Mouse (Mus musculus): ENCODE measurements at regions not wholly inside any gene's neighbourhood (a gene's known extent, or its start where the extent isn't known, plus 50 kb on each side); places are given as distances from the start of the nearest gene placed in this dataset.

DNA sequence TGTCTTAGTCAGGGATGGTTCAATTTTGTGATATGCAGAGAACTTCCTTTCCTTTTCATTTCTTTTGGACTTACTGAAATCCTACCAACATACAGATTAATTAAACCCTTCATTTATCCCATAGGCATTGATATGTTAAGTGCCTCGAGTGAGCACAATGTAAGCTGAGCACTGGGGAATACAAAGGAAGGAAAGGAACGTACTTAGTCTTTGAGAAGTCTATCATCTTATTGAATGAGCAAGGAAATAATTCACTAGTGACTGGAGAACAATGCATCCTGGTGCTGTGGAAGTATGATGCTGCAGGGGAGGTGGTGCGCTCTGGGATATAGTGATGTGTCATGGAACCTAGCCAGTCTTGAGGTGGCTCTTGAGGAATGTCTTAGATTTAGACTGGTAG is 204.9 kb upstream of the Ubash3b start:
- WGBS = 79% methylated on average over 3 of the region's 3 CpGs
- Histone ChIP-seq H3K4me2 (no peak overlapping the region), H3K9ac (no peak overlapping the region), H3K27me3 (replicated peaks) (no peaks in the 10 kb centered on the region), H3K27ac (no peak overlapping the region), H3K4me1 (no peaks in the 10 kb centered on the region), H3K9me3 (no peaks in the 10 kb centered on the region), H3K4me3 (replicated peaks) (no peak overlapping the region), H3K36me3 (no peaks in the 10 kb centered on the region)
- no peak for ATAC-seq (ENCODE audit: insufficient read depth, low FRiP score, low read depth)

DNA sequence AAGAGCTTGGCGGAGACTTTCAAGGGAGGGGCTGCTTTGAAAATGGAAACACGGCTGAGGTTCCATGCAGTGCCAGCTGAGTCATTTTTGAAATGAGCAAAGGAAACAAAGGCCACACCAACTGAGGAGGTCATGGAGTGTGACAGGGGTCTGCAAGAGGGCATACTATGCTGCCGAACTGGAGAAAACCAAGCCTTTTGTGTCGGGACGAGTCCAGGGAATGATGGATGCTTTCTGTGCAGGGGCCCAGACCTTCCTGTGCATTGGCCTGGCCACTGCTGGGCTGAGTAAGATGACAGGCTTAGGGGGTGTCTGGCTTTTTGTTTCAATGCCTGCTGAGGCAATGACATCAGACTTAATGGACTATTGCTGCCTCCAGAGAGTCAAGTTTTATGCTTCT is 203.8 kb upstream of the Ubash3b start:
- Histone ChIP-seq H3K9me3 (no peaks in the 10 kb centered on the region), H3K27me3 (replicated peaks) (no peaks in the 10 kb centered on the region), H3K4me1 (no peaks in the 10 kb centered on the region), H3K4me2 (no peak overlapping the region), H3K27ac (no peak overlapping the region), H3K4me3 (replicated peaks) (no peak overlapping the region), H3K36me3 (no peaks in the 10 kb centered on the region), H3K9ac (no peak overlapping the region)
- 37% methylated on average over 5 of the region's 5 CpGs for WGBS
- ATAC-seq (ENCODE audit: insufficient read depth, low FRiP score, low read depth) = no peak

DNA sequence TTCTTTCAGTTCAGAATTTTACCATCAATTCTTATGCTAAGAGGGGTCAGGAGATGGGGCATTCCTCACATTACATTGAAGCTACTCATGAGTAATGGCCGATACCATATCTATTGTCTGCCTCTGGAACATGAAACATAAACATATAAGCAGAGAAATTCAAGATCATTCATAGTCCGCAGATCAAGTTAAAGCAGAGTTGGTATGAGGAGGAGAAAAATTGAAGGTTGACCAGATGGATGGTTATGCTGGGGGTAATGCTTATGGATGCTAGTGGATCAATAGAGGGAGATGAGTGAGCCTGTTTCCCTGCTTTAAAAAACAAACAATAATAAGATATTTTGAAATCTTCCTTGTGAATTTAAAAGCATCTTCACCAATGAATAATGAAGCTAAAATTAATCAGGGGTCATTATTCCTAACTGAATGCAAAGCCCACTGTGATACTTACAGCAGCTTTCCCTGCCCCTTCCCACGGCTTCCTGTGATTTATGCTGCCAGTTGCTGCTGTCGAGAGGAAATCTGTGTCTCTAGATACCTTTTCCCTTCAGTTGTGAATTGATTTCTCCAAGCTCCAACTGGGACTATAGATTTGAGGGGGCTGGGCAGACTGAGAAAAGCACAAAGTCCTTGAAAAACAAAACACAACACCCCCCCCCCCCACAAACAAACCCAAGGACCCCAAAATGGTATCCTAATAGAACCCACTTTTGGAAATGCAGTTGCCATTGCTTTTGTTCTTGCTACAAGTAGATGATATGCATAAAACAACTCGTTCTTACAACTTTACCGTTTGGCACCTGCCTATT is 203.1 kb upstream of the Ubash3b start:
- Histone ChIP-seq H3K9me3 (no peaks in the 10 kb centered on the region), H3K4me1 (no peaks in the 10 kb centered on the region), H3K27ac (no peak overlapping the region), H3K27me3 (replicated peaks) (no peaks in the 10 kb centered on the region), H3K4me2 (no peak overlapping the region), H3K9ac (no peak overlapping the region), H3K4me3 (replicated peaks) (no peak overlapping the region), H3K36me3 (no peaks in the 10 kb centered on the region)
- no peak for ATAC-seq (ENCODE audit: insufficient read depth, low FRiP score, low read depth)
- 61% methylated on average over 6 of the region's 6 CpGs for WGBS

DNA sequence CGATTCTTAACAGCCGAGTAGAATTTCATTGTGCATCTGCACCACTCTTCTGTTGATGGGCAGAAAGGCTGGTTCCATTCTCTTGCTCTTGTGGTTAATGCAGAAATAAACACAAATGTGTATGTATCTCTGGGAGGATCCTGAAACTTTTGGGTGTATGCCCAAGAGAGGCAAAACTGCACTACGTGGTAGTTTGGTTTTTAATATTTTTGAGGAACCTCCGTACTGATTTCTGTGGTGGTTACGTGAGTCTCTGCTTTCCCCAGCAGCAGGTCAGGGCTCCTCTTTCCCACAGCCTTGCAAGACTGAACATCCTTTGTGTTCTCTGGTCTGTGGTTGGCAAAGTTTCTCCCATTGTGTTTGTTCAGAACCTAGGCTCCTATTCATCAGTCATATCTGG is 198.9 kb upstream of the Ubash3b start:
- Histone ChIP-seq H3K4me1 (no peaks in the 10 kb centered on the region), H3K36me3 (no peaks in the 10 kb centered on the region), H3K4me3 (replicated peaks) (no peak overlapping the region), H3K9ac (no peak overlapping the region), H3K4me2 (no peak overlapping the region), H3K27ac (no peak overlapping the region), H3K9me3 (no peaks in the 10 kb centered on the region), H3K27me3 (replicated peaks) (no peaks in the 10 kb centered on the region)
- WGBS = 67% methylated on average over 5 of the region's 5 CpGs
- ATAC-seq (ENCODE audit: insufficient read depth, low FRiP score, low read depth) = no peak

DNA sequence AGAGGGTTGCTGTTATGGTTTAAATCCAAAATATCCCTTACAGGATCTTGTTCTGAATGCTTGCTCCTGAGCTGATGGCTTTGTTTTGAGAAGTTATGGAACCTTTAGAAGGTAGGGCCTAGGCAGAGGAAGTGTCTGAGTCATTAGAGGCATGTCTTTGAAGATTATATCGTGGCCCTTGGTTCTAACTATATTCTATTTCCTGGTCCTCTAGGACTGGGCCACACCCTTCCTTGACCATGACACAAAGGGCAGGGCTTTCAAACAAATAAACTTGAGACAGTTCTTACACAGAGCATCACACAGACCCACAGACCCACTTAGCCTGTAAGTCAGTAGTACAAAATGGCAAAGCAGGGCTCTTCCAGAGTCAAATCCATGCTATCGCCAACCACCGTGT is 197.8 kb upstream of the Ubash3b start:
- Histone ChIP-seq H3K27ac (no peak overlapping the region), H3K9ac (no peak overlapping the region), H3K9me3 (no peaks in the 10 kb centered on the region), H3K4me3 (replicated peaks) (no peak overlapping the region), H3K36me3 (no peaks in the 10 kb centered on the region), H3K4me1 (no peaks in the 10 kb centered on the region), H3K27me3 (replicated peaks) (no peaks in the 10 kb centered on the region), H3K4me2 (no peak overlapping the region)
- 88% methylated on average over 3 of the region's 3 CpGs for WGBS
- ATAC-seq (ENCODE audit: insufficient read depth, low FRiP score, low read depth) = no peak

DNA sequence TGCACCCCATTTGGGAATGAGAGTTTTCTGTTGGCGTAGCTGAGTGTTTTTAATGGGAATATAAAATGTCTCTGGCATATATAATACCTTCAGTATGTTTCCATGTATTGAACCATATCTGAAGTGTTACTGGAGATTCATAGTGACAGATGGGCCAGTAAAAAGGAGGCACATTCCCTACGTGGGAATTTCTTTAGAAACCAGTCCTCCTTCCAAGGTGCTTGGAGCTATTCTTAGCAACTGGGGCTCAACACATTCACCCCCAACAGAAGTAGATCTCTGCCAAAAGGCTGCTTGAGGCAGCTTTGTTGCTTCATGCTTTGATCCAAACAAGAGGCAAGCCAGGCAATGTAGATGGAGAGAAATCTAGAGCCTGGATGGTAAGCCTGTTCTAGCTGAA is 183.8 kb upstream of the Ubash3b start:
- Histone ChIP-seq H3K4me1 (no peaks in the 10 kb centered on the region), H3K36me3 (no peaks in the 10 kb centered on the region), H3K27ac (no peak overlapping the region), H3K9me3 (no peaks in the 10 kb centered on the region), H3K27me3 (replicated peaks) (no peaks in the 10 kb centered on the region), H3K4me3 (replicated peaks) (no peak overlapping the region), H3K4me2 (no peak overlapping the region), H3K9ac (no peak overlapping the region)
- 60% methylated on average over 2 of the region's 2 CpGs for WGBS
- ATAC-seq (ENCODE audit: insufficient read depth, low FRiP score, low read depth) = no peak

DNA sequence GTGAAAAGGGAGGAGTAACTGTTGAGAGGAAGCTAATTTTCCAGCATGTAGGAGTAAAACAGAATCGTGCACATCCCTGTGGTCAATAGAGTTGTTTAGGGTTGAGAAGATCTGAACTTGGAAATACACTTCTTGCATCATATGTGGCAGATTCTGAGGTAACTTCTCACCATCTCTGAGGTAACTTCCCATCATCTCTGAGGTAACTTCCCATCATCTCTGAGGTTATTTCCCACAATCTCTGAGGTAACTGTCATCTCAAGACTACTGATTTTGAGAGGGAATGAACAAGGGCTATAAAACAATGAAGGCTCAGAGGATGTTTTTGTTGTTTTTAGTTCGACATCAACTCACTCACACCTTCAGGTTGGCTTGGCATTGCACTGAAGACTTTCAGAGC is 175.9 kb upstream of the Ubash3b start:
- H3K4me3 ChIP-seq (replicated peaks) = no peak overlapping the region
- no peak overlapping the region for H3K4me2 ChIP-seq
- 79% methylated on average over 2 of the region's 2 CpGs for WGBS
- H3K27ac ChIP-seq = no peak overlapping the region
- no peaks in the 10 kb centered on the region for H3K9me3 ChIP-seq
- peaks cover 7% of the 10 kb centered on the region; the same call in 1 of the 2 replicates for H3K4me1 ChIP-seq
- H3K36me3 ChIP-seq = no peaks in the 10 kb centered on the region
- no peak for ATAC-seq (ENCODE audit: insufficient read depth, low FRiP score, low read depth)
- H3K27me3 ChIP-seq (replicated peaks) = no peaks in the 10 kb centered on the region
- no peak overlapping the region for H3K9ac ChIP-seq

DNA sequence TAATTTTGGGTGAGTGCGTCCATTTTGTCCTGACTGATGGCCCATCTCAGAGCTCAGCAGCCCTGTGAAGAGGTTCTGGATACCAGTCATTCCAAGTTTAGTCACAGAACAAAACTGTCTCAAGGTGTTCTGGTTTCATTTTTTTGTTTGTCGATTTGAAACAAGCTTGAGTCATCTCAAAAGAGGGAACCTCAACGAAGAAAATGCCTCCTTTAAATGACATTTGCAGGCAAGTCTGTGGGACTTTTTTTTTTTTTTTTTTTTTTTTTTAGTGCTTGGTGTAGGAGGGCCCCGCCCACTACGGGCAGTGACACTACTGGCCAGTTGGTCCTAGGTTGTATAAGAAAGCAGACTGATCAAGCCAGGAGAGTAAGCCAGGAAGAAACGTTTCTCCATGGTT is 175.3 kb upstream of the Ubash3b start:
- no peaks in the 10 kb centered on the region for H3K36me3 ChIP-seq
- H3K4me1 ChIP-seq = peaks cover 7% of the 10 kb centered on the region; the same call in 1 of the 2 replicates
- no peaks in the 10 kb centered on the region for H3K27me3 ChIP-seq (replicated peaks)
- H3K27ac ChIP-seq = no peak overlapping the region
- H3K4me2 ChIP-seq = no peak overlapping the region
- no peak overlapping the region for H3K9ac ChIP-seq
- no peak overlapping the region for H3K4me3 ChIP-seq (replicated peaks)
- ATAC-seq (ENCODE audit: insufficient read depth, low FRiP score, low read depth) = no peak
- H3K9me3 ChIP-seq = no peaks in the 10 kb centered on the region
- WGBS = 79% methylated on average over 6 of the region's 6 CpGs

DNA sequence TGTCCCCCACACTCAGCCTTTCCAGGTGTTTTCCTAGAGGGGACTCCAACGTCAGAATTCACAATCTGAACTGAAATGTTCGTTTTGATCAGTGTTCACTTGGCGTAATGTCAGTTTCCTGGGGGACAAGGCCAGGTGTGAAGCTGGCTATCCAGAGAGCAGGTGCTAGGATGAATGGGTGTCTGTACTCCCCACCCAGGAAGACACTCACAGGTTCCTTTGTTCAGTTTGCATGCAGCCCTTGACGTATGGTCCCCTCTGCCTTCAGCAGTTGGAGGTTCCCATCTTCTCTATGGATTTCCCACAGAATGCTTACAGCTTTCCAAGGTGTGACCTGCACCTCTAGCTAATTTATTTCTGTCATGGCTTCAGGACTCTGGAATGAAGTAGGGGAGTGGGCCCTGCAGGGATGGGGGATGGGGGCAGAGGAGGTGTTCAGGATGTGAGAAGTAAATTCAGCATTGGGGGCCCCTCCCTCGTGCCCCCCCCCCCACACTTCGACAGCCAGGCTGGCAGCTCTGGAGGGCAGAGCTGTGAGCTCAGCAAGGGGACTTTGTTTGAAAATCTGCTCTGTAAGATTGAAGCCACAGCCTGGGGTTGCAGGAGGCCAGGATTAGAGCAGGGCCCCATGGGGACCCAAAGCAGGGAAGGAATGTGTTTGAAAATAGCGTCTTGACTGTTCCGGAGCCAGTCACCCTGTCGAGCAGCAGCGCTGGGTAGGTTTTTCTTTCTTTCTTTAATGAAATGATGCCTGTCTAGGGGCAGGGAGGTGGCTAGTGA is 173.2 kb upstream of the Ubash3b start:
- Histone ChIP-seq H3K4me1 (peaks cover 7% of the 10 kb centered on the region; the same call in 1 of the 2 replicates), H3K4me2 (no peak overlapping the region), H3K27ac (no peak overlapping the region), H3K27me3 (replicated peaks) (no peaks in the 10 kb centered on the region), H3K9me3 (no peaks in the 10 kb centered on the region), H3K36me3 (no peaks in the 10 kb centered on the region), H3K9ac (no peak overlapping the region), H3K4me3 (replicated peaks) (no peak overlapping the region)
- ATAC-seq (ENCODE audit: insufficient read depth, low FRiP score, low read depth) = no peak
- 23% methylated on average over 10 of the region's 10 CpGs for WGBS

DNA sequence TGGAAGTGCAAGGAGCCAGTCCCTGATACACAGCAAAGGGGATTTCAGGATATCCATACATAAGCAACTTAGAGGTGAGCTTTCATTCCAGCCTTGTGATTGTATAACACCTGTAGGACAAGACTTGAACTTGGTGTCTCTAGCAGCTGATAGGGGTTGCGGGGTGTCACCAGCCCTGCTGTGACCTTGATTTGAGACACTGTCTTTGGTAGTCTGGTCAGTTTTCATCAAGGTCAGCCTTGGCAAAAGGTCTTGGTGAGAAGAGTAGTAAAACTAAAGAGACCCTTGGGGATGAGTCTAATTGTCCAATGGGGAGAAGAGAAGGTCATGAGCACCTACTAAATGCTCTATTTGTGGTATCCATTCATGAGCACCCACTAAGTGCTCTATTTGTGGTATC is 172.0 kb upstream of the Ubash3b start:
- H3K27me3 ChIP-seq (replicated peaks) = no peaks in the 10 kb centered on the region
- H3K4me1 ChIP-seq = peaks cover 9% of the 10 kb centered on the region; the same call in 1 of the 2 replicates
- H3K4me3 ChIP-seq (replicated peaks) = no peak overlapping the region
- no peak overlapping the region for H3K9ac ChIP-seq
- H3K4me2 ChIP-seq = no peak overlapping the region
- no peak overlapping the region for H3K27ac ChIP-seq
- WGBS = 93% methylated on average over 1 of the region's 1 CpGs
- no peak for ATAC-seq (ENCODE audit: insufficient read depth, low FRiP score, low read depth)
- H3K9me3 ChIP-seq = no peaks in the 10 kb centered on the region
- H3K36me3 ChIP-seq = no peaks in the 10 kb centered on the region

DNA sequence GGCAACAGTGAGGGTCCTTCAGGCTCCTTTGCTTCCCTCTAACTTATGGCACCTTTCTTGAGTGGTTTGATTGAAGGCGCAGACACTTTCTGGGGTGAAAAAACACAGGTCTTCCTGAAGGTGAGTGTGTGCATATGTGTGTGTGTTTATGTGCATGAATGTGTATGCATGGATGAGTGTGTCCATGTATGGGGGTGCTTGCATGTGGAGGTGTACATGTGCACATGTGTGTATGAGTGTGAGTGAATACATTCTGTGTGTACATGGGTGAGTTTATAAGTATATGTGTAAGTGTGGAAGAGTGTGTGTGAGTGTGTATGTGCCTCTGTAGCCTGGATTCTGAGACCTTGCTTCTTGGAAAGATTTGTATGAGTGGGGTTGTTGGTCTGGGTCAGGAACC is 167.5 kb upstream of the Ubash3b start:
- Histone ChIP-seq H3K9ac (no peak overlapping the region), H3K4me1 (peaks cover 9% of the 10 kb centered on the region; the same call in 1 of the 2 replicates), H3K36me3 (no peaks in the 10 kb centered on the region), H3K27ac (no peak overlapping the region), H3K4me3 (replicated peaks) (0 out of 2 replicates have a peak overlapping the region, but pooled peaks have one; percentile 3), H3K9me3 (no peaks in the 10 kb centered on the region), H3K27me3 (replicated peaks) (no peaks in the 10 kb centered on the region), H3K4me2 (peak overlapping the region; percentile 30)
- ATAC-seq (ENCODE audit: insufficient read depth, low FRiP score, low read depth) = no peak
- 93% methylated on average over 1 of the region's 1 CpGs for WGBS

DNA sequence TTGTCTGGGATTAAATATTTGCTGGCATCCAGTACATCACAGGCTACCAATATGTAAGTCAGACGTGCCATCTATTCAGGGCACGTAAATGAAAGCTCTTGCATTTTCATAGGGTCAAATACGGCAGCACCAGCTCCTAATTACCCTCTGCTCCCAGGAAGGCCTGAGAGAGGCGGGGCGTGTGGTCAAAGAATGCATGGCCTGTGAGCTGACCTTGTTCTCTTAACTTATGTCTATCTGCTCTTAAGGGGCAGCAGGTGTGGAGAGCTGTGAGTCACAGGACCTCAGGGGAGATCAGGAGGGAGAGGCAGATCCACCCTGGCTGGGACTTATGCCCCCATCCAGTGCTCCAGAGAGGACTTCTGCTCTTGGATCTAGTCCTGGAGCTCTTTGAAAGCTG is 167.0 kb upstream of the Ubash3b start:
- peak overlapping the region; percentile 21; the same call in 1 of the 2 replicates for H3K27ac ChIP-seq

More for the DNA sequence above, 167.0 kb upstream of the Ubash3b start:
- no peak for ATAC-seq (ENCODE audit: insufficient read depth, low FRiP score, low read depth)
- WGBS = 40% methylated on average over 5 of the region's 5 CpGs
- Histone ChIP-seq H3K4me2 (peak overlapping the region; percentile 30), H3K4me1 (peaks cover 9% of the 10 kb centered on the region; the same call in 1 of the 2 replicates), H3K9me3 (no peaks in the 10 kb centered on the region), H3K36me3 (no peaks in the 10 kb centered on the region), H3K4me3 (replicated peaks) (0 out of 2 replicates have a peak overlapping the region, but pooled peaks have one; percentile 3), H3K27me3 (replicated peaks) (no peaks in the 10 kb centered on the region), H3K9ac (no peak overlapping the region)

All from stomach, embryonic 15.5 days (tissue).